Mouse (Mus musculus): ENCODE measurements at regions not wholly inside any gene's neighbourhood (a gene's known extent, or its start where the extent isn't known, plus 50 kb on each side); places are given as distances from the start of the nearest gene placed in this dataset.

GRCm38 (mm10) chr1:51688224-51688545 lies 210.0 kb upstream of the Nabp1 start:
- no peaks in the 10 kb centered on the region for H3K79me3 ChIP-seq (ENCODE audit: low read depth)
- no peak overlapping the region for H3ac ChIP-seq (ENCODE audit: control insufficient read depth, insufficient read length, low read depth)
- no peak overlapping the region for H3K4me3 ChIP-seq (ENCODE audit: insufficient read depth, poor library complexity, severe bottlenecking)
- H3K27me3 ChIP-seq (ENCODE audit: control insufficient read depth, insufficient read depth, insufficient read length): no peaks in the 10 kb centered on the region
- no peak for TF ChIP-seq CEBPB (IDR thresholded peaks at IDR 0.05; ENCODE audit: low read depth)
- no peaks in the 10 kb centered on the region for H3K36me3 ChIP-seq (ENCODE audit: control insufficient read depth, insufficient read depth)
- no peaks in the 10 kb centered on the region for H3K79me2 ChIP-seq (ENCODE audit: control insufficient read depth, insufficient read depth)

DNA sequence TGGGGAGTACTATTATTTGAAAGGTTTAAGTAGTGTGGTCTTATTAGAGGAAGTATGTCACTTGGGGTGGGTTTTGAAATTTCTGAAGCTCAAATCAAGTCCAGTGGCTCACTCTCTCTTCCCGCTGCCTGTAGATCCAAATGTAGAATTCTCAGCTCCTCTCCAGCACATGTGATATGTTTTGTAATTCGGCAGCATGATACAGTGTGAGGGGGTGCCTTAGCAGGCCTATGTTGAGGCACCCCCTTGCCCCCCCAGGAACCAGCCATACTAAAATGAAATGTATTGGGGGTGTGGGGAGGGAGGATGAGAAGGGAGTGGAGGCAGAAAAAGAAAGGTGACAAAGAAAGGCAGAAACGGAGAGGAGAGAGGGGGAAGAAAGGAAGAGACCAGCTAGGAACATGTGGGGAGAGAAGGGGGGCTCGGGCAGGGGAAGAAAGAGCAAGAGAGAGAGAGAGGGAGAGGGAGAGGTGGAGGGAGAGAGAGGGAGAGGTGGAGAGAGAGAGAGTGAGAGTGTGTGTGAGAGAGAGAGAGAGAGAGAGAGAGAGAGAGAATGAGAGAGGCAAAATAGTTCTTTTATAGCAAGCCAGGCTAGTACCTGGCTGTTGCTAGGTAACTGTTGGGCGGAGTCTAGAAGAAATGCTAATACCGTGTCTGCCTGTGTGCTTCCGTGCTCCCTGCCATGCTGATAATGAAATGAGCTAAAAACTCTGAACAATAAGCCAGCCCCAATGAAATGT lies 209.4 kb upstream of the Nabp1 start:
- H3K79me3 ChIP-seq (ENCODE audit: low read depth): no peaks in the 10 kb centered on the region
- no peak overlapping the region for H3K4me3 ChIP-seq (ENCODE audit: insufficient read depth, poor library complexity, severe bottlenecking)
- no peaks in the 10 kb centered on the region for H3K27me3 ChIP-seq (ENCODE audit: control insufficient read depth, insufficient read depth, insufficient read length)
- H3ac ChIP-seq (ENCODE audit: control insufficient read depth, insufficient read length, low read depth): no peak overlapping the region
- no peaks in the 10 kb centered on the region for H3K79me2 ChIP-seq (ENCODE audit: control insufficient read depth, insufficient read depth)
- H3K36me3 ChIP-seq (ENCODE audit: control insufficient read depth, insufficient read depth): no peaks in the 10 kb centered on the region
- TF ChIP-seq USF1 (IDR thresholded peaks at IDR 0.05; ENCODE audit: low read depth) (no peak), MYOD1 (IDR thresholded peaks at IDR 0.05; ENCODE audit: control insufficient read depth, insufficient read length, low read depth) (no peak), FOSL1 (IDR thresholded peaks at IDR 0.05; ENCODE audit: insufficient read depth, low read length, poor library complexity, severe bottlenecking) (no peak), MYOG (IDR thresholded peaks at IDR 0.05; ENCODE audit: control insufficient read depth, extremely low read depth, insufficient read length) (no peak), MAX (IDR thresholded peaks at IDR 0.05) (no peak), CTCF (IDR thresholded peaks at IDR 0.05; ENCODE audit: control insufficient read depth, insufficient read depth, insufficient read length) (no peak), CEBPB (IDR thresholded peaks at IDR 0.05; ENCODE audit: low read depth) (no peak)

GRCm38 (mm10) chr1:51686759-51687158 lies 208.5 kb upstream of the Nabp1 start:
- Histone ChIP-seq H3K79me3 (ENCODE audit: low read depth) (no peaks in the 10 kb centered on the region), H3K4me3 (ENCODE audit: insufficient read depth, poor library complexity, severe bottlenecking) (no peak overlapping the region), H3K27me3 (ENCODE audit: control insufficient read depth, insufficient read depth, insufficient read length) (no peaks in the 10 kb centered on the region), H3K36me3 (ENCODE audit: control insufficient read depth, insufficient read depth) (no peaks in the 10 kb centered on the region), H3K79me2 (ENCODE audit: control insufficient read depth, insufficient read depth) (no peaks in the 10 kb centered on the region), H3ac (ENCODE audit: control insufficient read depth, insufficient read length, low read depth) (no peak overlapping the region)
- no peak for TF ChIP-seq MYOD1 (IDR thresholded peaks at IDR 0.05; ENCODE audit: control insufficient read depth, insufficient read length, low read depth)

DNA sequence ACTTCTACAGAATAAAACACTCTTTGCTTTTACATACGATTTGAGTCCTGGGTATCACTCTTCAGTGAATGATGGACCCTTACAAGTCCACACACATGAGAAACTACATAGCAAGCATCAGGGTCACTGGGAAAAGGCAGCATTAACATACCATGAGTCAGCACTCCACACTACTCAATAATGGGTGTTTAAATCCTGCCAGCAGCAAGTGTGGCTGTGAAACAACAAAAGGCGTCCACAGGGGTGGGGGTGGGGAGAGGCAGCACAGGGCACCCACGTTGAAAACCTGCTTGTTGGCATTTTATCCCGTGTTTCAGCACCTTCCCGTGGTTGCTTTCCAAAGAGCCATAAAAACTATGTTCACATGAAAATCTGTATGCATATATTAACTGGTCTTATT lies 204.0 kb upstream of the Nabp1 start:
- Histone ChIP-seq H3K79me2 (ENCODE audit: control insufficient read depth, insufficient read depth) (no peaks in the 10 kb centered on the region), H3K79me3 (ENCODE audit: low read depth) (no peaks in the 10 kb centered on the region), H3ac (ENCODE audit: control insufficient read depth, insufficient read length, low read depth) (no peak overlapping the region), H3K4me3 (ENCODE audit: insufficient read depth, poor library complexity, severe bottlenecking) (no peak overlapping the region), H3K27me3 (ENCODE audit: control insufficient read depth, insufficient read depth, insufficient read length) (no peaks in the 10 kb centered on the region), H3K36me3 (ENCODE audit: control insufficient read depth, insufficient read depth) (no peaks in the 10 kb centered on the region)
- TF ChIP-seq MYOG (IDR thresholded peaks at IDR 0.05; ENCODE audit: control insufficient read depth, extremely low read depth, insufficient read length) (no peak), USF1 (IDR thresholded peaks at IDR 0.05; ENCODE audit: low read depth) (no peak), MYOD1 (IDR thresholded peaks at IDR 0.05; ENCODE audit: control insufficient read depth, insufficient read length, low read depth) (no peak), FOSL1 (IDR thresholded peaks at IDR 0.05; ENCODE audit: insufficient read depth, low read length, poor library complexity, severe bottlenecking) (no peak), MAX (IDR thresholded peaks at IDR 0.05) (no peak), CTCF (IDR thresholded peaks at IDR 0.05; ENCODE audit: control insufficient read depth, insufficient read depth, insufficient read length) (no peak), CEBPB (IDR thresholded peaks at IDR 0.05; ENCODE audit: low read depth) (no peak)

DNA sequence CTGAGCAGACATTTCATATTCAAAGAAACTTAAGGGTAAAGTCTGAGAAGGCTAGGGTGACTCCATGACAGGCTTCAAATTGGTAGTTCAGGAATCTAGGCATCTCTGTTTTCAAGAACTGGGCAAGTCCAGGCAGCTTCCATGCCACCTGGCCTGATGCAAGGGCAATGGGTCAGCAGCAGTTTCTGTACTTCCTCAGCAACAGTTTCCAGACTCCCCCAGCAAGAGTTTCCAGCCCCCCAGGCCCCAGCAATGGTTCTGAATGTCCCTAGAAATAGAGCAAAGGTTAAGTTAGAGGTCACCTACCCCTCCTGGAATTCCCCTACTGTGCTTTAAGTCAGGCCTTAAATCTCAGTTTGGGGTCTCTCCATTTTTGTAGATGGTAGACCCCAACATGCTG lies 203.6 kb upstream of the Nabp1 start:
- H3K36me3 ChIP-seq (ENCODE audit: control insufficient read depth, insufficient read depth): no peaks in the 10 kb centered on the region
- H3ac ChIP-seq (ENCODE audit: control insufficient read depth, insufficient read length, low read depth): no peak overlapping the region
- TF ChIP-seq FOSL1 (IDR thresholded peaks at IDR 0.05; ENCODE audit: insufficient read depth, low read length, poor library complexity, severe bottlenecking): no peak
- no peak for TF ChIP-seq CTCF (IDR thresholded peaks at IDR 0.05; ENCODE audit: control insufficient read depth, insufficient read depth, insufficient read length)
- no peak for TF ChIP-seq MYOD1 (IDR thresholded peaks at IDR 0.05; ENCODE audit: control insufficient read depth, insufficient read length, low read depth)
- TF ChIP-seq CEBPB (IDR thresholded peaks at IDR 0.05; ENCODE audit: low read depth): no peak
- TF ChIP-seq MYOG (IDR thresholded peaks at IDR 0.05; ENCODE audit: control insufficient read depth, extremely low read depth, insufficient read length): no peak
- no peak for TF ChIP-seq USF1 (IDR thresholded peaks at IDR 0.05; ENCODE audit: low read depth)
- no peak for TF ChIP-seq MAX (IDR thresholded peaks at IDR 0.05)
- no peaks in the 10 kb centered on the region for H3K79me3 ChIP-seq (ENCODE audit: low read depth)
- no peaks in the 10 kb centered on the region for H3K79me2 ChIP-seq (ENCODE audit: control insufficient read depth, insufficient read depth)
- no peaks in the 10 kb centered on the region for H3K27me3 ChIP-seq (ENCODE audit: control insufficient read depth, insufficient read depth, insufficient read length)
- no peak overlapping the region for H3K4me3 ChIP-seq (ENCODE audit: insufficient read depth, poor library complexity, severe bottlenecking)

DNA sequence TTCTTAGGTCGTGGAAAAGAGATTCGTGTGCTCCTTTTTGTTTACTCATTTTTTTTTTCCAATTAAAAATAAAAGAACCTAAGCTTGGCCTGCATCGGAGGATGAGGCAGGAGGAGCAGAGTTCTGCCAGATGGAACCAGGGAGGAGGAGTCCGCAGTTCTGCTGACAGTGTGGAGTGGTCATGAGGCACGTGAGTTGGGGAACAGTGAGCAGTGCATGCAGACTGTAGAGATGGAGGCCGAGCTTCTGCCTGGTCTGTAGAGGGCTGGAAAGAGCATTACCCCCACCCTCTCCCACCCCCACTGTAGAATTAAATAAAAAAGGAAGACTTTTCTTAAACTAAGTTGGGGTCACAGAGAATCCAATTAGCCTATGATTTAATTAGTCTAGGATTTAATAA lies 202.5 kb upstream of the Nabp1 start:
- no peaks in the 10 kb centered on the region for H3K36me3 ChIP-seq (ENCODE audit: control insufficient read depth, insufficient read depth)
- H3ac ChIP-seq (ENCODE audit: control insufficient read depth, insufficient read length, low read depth): no peak overlapping the region
- H3K79me3 ChIP-seq (ENCODE audit: low read depth): no peaks in the 10 kb centered on the region
- TF ChIP-seq FOSL1 (IDR thresholded peaks at IDR 0.05; ENCODE audit: insufficient read depth, low read length, poor library complexity, severe bottlenecking): no peak
- no peak for TF ChIP-seq CEBPB (IDR thresholded peaks at IDR 0.05; ENCODE audit: low read depth)
- TF ChIP-seq USF1 (IDR thresholded peaks at IDR 0.05; ENCODE audit: low read depth): no peak
- TF ChIP-seq MYOG (IDR thresholded peaks at IDR 0.05; ENCODE audit: control insufficient read depth, extremely low read depth, insufficient read length): no peak
- TF ChIP-seq MYOD1 (IDR thresholded peaks at IDR 0.05; ENCODE audit: control insufficient read depth, insufficient read length, low read depth): no peak
- no peak for TF ChIP-seq CTCF (IDR thresholded peaks at IDR 0.05; ENCODE audit: control insufficient read depth, insufficient read depth, insufficient read length)
- no peaks in the 10 kb centered on the region for H3K27me3 ChIP-seq (ENCODE audit: control insufficient read depth, insufficient read depth, insufficient read length)
- H3K4me3 ChIP-seq (ENCODE audit: insufficient read depth, poor library complexity, severe bottlenecking): no peak overlapping the region
- no peaks in the 10 kb centered on the region for H3K79me2 ChIP-seq (ENCODE audit: control insufficient read depth, insufficient read depth)
